Mouse (Mus musculus) v-Abl transformed pro-B cells (cell line): ENCODE measurements at regions not wholly inside any gene's neighbourhood (a gene's known extent, or its start where the extent isn't known, plus 50 kb on each side); places are given as distances from the start of the nearest gene placed in this dataset.

Source experiments
- in situ Hi-C, 2 experiments: fragments of 400-800 bp; cut with MboI; formaldehyde crosslinking; loops; one replicate each; pipeline ENCODE4 v1.15.1; 2025; ENCODE audit not compliant: unreplicated experiment in 2 of 2

- in situ Hi-C loops = no loop called here
These were observed 195.1 kb upstream of the Mindy3 start for GRCm38 (mm10) chr2:12614345-12614744.

GRCm38 (mm10) chr2:12613858-12614257 is 194.6 kb upstream of the Mindy3 start:
- in situ Hi-C loops = no loop called here

- in situ Hi-C loops = no loop called here
These were observed 163.3 kb upstream of the Mindy3 start for GRCm38 (mm10) chr2:12582566-12582965.

- in situ Hi-C loops = no loop called here
These were observed 138.5 kb upstream of the Mindy3 start for GRCm38 (mm10) chr2:12557736-12558135.

GRCm38 (mm10) chr2:12522411-12522810 is 103.1 kb upstream of the Mindy3 start:
- in situ Hi-C loops = no loop called here

GRCm38 (mm10) chr2:12521744-12522143 is 102.5 kb upstream of the Mindy3 start:
- in situ Hi-C loops = no loop called here

- in situ Hi-C loops = loop anchor here in 1 of 2 experiments (25.0 kb wide), 1 partner anchor 480 kb away; no protein-coding TSS in a partner anchor
These were observed 73.1 kb upstream of the Mindy3 start for GRCm38 (mm10) chr2:12492369-12492768.

- in situ Hi-C loops = loop anchor here in 1 of 2 experiments (25.0 kb wide), 1 partner anchor 1843 kb away; no protein-coding TSS in a partner anchor
These were observed 50.4 kb upstream of the Mindy3 start for GRCm38 (mm10) chr2:12469440-12470339.
